Mouse (Mus musculus) forebrain, embryonic 16.5 days (tissue): ENCODE results near the gene Tmem38a. TPM values are rescaled to one million over a fixed set of nuclear protein-coding genes. Genes with fewer than 3 reads are reported as not detected.
A peak's percentile ranks its signal among the peaks of the same experiment; 100 is the strongest.

ENCODE experiments used
- ATAC-seq: fragments of 200-750 bp; cut with Nextera tagmentation; 2 replicates; pipeline ENCODE4 v1.8.0; 2017; ENCODE audit warnings: mild to moderate bottlenecking, moderate library complexity
- H3K27ac ChIP-seq: fragments of 300-500 bp; sonication (generic); 2 replicates; pipeline ENCODE4 v1.5.1; 2014; ENCODE audit warnings: low read length, control low read depth
- H3K27me3 ChIP-seq: fragments of 300-500 bp; sonication (generic); replicated peaks from 2 replicates; pipeline ENCODE4 v1.6.1; 2014; ENCODE audit warnings: low read length; ENCODE audit not compliant: control insufficient read depth, insufficient read depth
- H3K36me3 ChIP-seq: fragments of 300-500 bp; sonication (generic); 2 replicates; pipeline ENCODE4 v1.6.1; 2014; ENCODE audit not compliant: control insufficient read depth, insufficient read depth
- H3K4me1 ChIP-seq: fragments of 300-500 bp; sonication (generic); replicated peaks from 2 replicates; pipeline ENCODE4 v1.6.1; 2014; ENCODE audit warnings: low read length; ENCODE audit not compliant: control insufficient read depth, insufficient read depth
- H3K4me2 ChIP-seq: fragments of 300-500 bp; sonication (generic); 2 replicates; pipeline ENCODE4 v1.6.1; 2014; ENCODE audit warnings: mild to moderate bottlenecking, low read length, control low read depth
- H3K4me3 ChIP-seq: fragments of 300-500 bp; sonication (generic); replicated peaks from 2 replicates; pipeline ENCODE4 v1.5.1; 2014; ENCODE audit warnings: mild to moderate bottlenecking, low read length, control low read depth
- H3K9ac ChIP-seq: fragments of 300-500 bp; sonication (generic); replicated peaks from 2 replicates; pipeline ENCODE4 v1.6.1; 2014; ENCODE audit warnings: low read depth, low read length, control low read depth
- H3K9me3 ChIP-seq: fragments of 300-500 bp; sonication (generic); 2 replicates; pipeline ENCODE4 v1.6.1; 2016; ENCODE audit warnings: low read length; ENCODE audit not compliant: control insufficient read depth
- WGBS: fragments of 180-500 bp; shearing (Covaris S2); extraction: QIAGEN DNeasy Blood & Tissue Kit; methylation state at CpG from one replicate; pipeline ENCODE4 v1.1.7; 2014; 5-methylcytosine and 5-hydroxymethylcytosine counted together
- polyA plus RNA-seq: library from polyadenylated mRNA; unstranded; fragments of >200 nt; fragmentation: Nextera tagmentation; extraction: Ambion mirVana; gene quantifications from 2 replicates; pipeline ENCODE4 v1.2.1, GENCODE M21; 2015

The Tmem38a gene
- 18.2 and 19.6 TPM in 2 replicates for polyA plus RNA-seq

DNA sequence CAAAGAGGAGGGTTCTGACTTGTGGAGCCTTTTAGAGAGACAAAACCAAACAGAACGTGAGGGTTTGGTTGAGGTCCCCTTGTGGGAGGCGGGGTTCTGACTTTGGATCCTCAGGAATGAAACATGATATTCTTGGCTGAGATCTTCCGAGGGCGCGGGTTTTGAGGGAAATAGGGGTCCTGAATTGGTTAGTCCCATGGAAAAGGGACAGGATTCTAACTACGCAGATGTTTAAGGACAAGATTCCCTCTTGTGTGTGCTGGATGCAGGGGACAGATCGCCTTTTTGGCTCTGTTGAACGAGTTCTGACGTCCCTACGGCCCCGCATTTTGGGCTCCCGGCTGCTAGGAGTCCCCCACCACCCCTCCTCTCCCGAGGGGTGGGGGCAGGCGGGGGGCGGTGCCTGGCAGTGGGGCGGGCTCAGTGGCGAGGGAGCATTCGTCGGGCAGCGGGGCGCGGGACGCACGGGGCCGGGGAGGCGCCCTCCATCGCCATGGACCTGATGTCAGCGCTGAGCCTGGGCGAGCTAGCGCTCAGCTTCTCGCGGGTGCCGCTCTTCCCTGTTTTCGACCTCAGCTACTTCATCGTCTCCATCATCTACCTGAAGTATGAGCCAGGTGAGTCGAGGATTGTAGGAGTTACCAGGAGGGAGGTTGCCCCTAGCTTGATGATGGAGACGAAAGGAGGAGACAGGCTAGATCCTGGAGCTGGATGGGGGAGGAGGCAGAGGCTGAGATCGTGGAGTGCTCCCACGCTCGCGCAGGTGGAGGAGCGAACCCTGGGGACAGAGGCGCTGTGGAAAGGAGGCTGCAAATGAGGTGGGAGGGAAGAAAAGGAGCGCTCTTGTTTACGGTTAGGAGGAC lies at the start of gene Tmem38a:
Tmem38a (plus strand) TSS at position 445 of the 863 bp plus-strand sequence.
- Histone ChIP-seq H3K4me2 (peak within 1 kb of the TSS; percentile 76), H3K9ac (peak within 1 kb of the TSS; percentile 65), H3K27ac (peak within 1 kb of the TSS; percentile 84), H3K27me3 (no peaks in the 10 kb centered on the region), H3K36me3 (peaks cover 20% of the 10 kb centered on the region), H3K4me1 (peaks cover 27% of the 10 kb centered on the region), H3K4me3 (peak within 1 kb of the TSS; percentile 63), H3K9me3 (no peaks in the 10 kb centered on the region)
- peak; percentile 21 for ATAC-seq
- WGBS = under 1% methylated on average over 44 of the region's 45 CpGs

DNA sequence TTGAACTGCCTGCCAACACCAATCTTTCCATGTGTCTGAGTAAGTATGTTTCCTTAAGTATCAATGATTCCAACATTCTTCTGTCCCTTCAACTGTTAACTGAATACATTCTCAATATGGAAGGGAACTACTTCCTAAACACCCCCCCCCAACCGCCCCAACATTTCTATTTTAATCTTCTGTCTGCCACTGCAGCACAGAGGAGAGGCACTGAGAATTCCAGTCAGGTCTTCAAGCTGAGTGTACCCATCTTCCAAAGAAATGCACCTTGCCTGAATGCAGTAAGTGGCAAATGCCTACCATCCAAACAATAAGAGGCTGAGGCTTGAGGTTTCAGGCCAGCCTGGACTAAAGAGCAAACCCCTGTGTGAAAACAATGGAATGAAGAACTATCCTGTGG lies 39.8 kb upstream of the Tmem38a start:
- Histone ChIP-seq H3K36me3 (no peaks in the 10 kb centered on the region), H3K9ac (no peak overlapping the region), H3K4me3 (no peak overlapping the region), H3K4me2 (no peak overlapping the region), H3K27me3 (no peaks in the 10 kb centered on the region), H3K4me1 (no peaks in the 10 kb centered on the region), H3K27ac (no peak overlapping the region), H3K9me3 (no peaks in the 10 kb centered on the region)
- 90% methylated on average over 1 of the region's 1 CpGs for WGBS
- no peak for ATAC-seq

DNA sequence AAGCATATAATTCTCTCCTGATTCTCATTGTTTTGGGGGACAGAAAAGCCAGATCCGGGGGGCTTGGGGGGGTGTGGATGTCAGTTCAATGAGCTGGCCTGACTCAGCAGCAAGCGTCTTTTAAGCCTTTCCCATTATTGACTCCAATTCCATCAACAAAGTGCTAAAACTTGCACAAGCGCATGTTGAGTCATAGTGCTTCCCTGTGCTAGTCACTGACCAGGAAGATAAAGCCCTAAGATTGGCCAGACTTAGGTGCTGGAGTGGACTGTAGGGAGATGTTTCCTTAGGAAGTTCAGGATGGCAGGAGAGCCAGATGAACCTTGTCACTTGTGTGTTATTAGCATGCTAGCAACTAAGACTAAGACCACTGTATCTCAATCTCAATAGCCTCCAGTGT lies 37.0 kb upstream of the Tmem38a start:
- Histone ChIP-seq H3K4me3 (no peak overlapping the region), H3K9ac (no peak overlapping the region), H3K27me3 (no peaks in the 10 kb centered on the region), H3K4me2 (no peak overlapping the region), H3K27ac (no peak overlapping the region), H3K36me3 (no peaks in the 10 kb centered on the region), H3K4me1 (no peaks in the 10 kb centered on the region), H3K9me3 (no peaks in the 10 kb centered on the region)
- WGBS = over 99% methylated on average over 3 of the region's 3 CpGs
- ATAC-seq = no peak

DNA sequence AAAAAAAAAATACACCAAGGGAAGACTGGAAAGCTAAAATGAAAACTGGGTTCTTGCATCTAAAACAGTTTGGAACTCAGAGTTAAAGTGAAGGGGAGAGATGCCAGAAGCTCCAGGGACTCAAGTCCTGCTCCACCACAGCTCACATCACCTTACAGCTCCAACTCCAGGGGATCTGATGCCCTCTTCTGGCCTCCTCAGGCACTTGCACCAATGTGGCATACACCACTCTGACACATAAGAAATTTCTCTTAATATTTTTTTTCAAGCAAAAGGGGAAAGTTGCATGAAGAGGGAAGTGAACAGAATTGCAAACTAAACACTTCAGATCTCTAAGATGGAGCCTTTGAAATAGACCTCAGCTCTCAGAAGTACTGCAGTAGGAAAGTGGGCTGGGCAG lies 32.6 kb upstream of the Tmem38a start:
- H3K27me3 ChIP-seq = no peaks in the 10 kb centered on the region

DNA sequence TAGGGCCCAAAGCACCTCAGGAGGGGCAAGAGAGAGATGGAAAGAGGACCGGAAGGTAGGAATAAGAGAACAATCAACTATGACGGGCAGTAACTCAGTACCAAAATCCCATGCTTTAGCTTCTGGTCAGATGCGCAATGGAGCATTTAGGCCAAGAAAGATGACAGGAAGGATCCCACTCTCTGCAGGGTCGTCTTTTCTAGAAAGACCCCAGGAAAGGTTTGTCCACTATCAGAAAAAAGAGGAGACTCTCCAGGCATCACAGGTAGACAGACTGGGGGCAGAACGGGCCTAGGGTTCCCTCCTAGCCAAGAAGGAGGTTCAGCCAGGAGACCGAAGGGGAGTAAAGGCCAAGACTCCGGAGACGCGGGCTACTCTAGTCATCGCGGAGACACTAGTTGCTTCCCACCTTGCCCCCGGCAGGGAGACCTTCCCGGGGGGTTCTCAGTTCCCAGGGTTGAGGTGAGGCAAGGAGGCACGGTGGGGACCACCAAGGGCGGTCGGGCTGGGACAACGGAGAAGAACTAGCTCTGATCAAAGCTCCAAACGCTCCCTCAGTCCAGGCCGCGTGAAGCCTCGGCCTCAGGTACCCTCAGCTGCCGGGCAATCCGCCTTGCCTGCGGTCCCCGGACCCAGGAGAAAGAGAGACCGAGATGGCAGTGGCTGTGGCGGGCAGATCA lies 24.6 kb upstream of the Tmem38a start:
- H3K36me3 ChIP-seq = no peaks in the 10 kb centered on the region
- WGBS = 1% methylated on average over 27 of the region's 27 CpGs
- H3K9ac ChIP-seq = peak overlapping the region; percentile 82
- H3K27ac ChIP-seq = no peak overlapping the region; the same call in 1 of the 2 replicates
- no peaks in the 10 kb centered on the region for H3K9me3 ChIP-seq
- ATAC-seq = no peak; the same call in none of the 2 replicates
- peak overlapping the region; percentile 96 for H3K4me3 ChIP-seq
- no peaks in the 10 kb centered on the region for H3K27me3 ChIP-seq
- H3K4me1 ChIP-seq = peaks cover 30% of the 10 kb centered on the region
- peak overlapping the region; percentile 79 for H3K4me2 ChIP-seq

More for the DNA sequence above, 32.6 kb upstream of the Tmem38a start:
- Histone ChIP-seq H3K36me3 (no peaks in the 10 kb centered on the region), H3K9me3 (no peaks in the 10 kb centered on the region), H3K4me2 (no peak overlapping the region), H3K4me3 (no peak overlapping the region), H3K9ac (no peak overlapping the region), H3K4me1 (no peaks in the 10 kb centered on the region), H3K27ac (no peak overlapping the region)
- no peak for ATAC-seq

DNA sequence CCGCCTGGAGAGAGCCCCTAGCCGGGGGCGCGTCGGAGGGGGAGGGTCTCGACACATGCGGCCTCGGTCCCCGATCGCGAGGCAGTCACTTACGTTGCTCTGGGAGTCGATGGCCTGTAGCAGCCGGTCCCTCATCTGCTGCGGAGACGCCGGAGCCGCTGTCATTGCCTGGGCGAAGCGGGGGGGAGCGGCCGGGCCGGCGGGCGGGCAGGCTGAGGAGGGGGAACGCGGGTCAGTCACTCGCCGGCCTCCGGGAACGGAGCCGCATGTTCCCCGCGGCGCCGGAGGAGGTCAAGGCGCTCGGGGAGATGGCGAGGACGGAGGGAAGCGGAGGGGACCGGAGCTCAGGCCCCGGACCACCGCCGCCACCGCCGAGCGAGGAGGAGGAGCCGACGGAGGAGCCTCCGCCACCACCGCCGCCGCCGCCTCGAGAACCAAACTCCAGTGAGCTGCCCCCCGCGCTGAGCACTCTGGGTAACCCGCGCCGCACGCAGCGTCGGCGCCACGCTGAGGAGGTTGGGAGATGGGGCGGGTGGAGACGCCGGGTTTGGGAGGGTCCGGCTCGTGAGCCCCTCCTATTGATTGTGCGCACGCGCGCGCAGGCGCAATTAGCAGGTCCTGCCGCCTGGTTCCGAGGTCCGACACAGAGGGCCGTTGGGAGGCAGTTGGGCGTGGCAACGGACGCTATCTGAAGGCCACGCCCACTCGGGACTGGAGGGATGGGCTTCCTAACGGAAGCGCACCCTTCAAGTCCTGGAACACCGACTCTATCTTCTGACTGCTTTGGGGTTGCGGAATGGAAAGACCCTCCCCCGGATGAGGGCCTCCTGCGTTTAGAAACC lies 23.8 kb upstream of the Tmem38a start, which contains the start of gene Med26:
Med26 (minus strand) TSS at position 469 of the 842 bp plus-strand sequence.
- Histone ChIP-seq H3K36me3 (no peaks in the 10 kb centered on the region), H3K4me1 (peaks cover 30% of the 10 kb centered on the region), H3K27ac (peak within 1 kb of the TSS; percentile 87), H3K9ac (peak within 1 kb of the TSS; percentile 82), H3K4me2 (peak within 1 kb of the TSS; percentile 87), H3K9me3 (no peaks in the 10 kb centered on the region), H3K27me3 (no peaks in the 10 kb centered on the region), H3K4me3 (peak within 1 kb of the TSS; percentile 96)
- peak; percentile 97 for ATAC-seq
- WGBS = under 1% methylated on average over 92 of the region's 92 CpGs

DNA sequence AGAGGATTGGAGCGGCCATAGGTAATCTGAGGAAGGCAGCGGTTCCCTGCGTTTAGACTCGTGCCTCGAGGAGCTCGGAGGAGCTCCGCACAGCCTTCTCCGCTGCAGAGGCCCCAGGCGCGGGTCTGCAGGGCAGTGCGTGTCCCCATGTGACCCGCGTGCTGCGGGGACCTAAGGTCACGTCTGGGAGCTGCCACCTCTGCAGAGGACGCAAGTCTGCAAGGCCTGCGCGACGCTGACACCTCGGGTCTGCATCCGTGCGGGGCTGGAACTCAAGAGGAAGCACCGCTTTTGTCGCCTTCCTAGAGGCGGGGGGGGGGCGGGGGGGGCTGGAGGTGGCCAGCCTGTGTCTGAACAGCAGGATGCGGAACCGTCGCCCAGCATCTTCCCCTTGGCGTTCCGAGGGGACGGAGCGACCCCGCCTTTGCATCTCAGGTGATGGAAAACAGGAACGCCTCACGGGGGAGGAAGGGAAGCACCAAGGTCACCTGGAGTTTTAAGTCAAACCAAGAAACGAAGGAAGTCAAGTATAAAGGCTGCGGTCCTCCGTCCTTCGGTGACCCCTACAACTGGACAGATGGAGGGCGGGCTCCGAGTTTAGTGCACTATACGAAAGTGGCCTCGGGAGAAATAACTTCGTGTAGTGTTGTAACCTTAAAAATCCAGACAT lies 23.1 kb upstream of the Tmem38a start:
- H3K9me3 ChIP-seq = no peaks in the 10 kb centered on the region
- H3K36me3 ChIP-seq = no peaks in the 10 kb centered on the region
- peak overlapping the region; percentile 87 for H3K27ac ChIP-seq
- H3K27me3 ChIP-seq = no peaks in the 10 kb centered on the region
- no peak for ATAC-seq
- H3K4me2 ChIP-seq = peak overlapping the region; percentile 87
- H3K9ac ChIP-seq = peak overlapping the region; percentile 82
- WGBS = under 1% methylated on average over 43 of the region's 45 CpGs
- peaks cover 30% of the 10 kb centered on the region for H3K4me1 ChIP-seq
- peak overlapping the region; percentile 96 for H3K4me3 ChIP-seq

DNA sequence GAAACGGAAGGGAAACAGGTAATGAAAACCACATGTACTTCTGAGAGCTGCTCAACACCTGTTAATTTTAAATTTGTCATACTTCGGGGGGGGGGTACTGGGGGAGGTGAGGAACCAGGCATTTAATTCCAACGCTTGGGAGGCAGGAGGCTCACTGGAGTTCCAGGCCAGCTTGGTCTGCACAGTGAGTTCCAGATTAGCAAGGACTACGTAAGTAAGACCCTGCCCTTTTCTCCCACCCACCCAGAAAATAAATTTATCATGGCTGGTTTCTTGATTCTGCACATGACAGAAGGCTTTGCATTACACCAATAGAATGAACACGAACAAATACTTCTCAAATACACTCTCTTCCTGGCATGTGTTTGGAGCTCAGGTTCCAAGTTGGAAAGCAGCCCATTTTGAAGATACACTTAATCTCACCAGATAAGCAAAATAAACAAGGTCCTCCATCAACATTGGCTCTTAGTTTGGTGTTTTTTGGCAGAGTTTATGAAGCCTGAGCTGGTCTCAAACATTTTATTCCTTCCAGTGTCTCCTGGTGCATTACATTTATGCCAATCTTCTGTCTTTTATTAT lies 22.5 kb upstream of the Tmem38a start:
- peaks cover 30% of the 10 kb centered on the region for H3K4me1 ChIP-seq
- H3K27ac ChIP-seq = no peak overlapping the region
- H3K4me2 ChIP-seq = peak overlapping the region; percentile 87

More for the DNA sequence above, 22.5 kb upstream of the Tmem38a start:
- Histone ChIP-seq H3K4me3 (peak overlapping the region; percentile 96), H3K27me3 (no peaks in the 10 kb centered on the region), H3K36me3 (no peaks in the 10 kb centered on the region), H3K9me3 (no peaks in the 10 kb centered on the region), H3K9ac (peak overlapping the region; percentile 82)
- ATAC-seq = no peak
- WGBS = 13% methylated on average over 5 of the region's 5 CpGs
